Mouse (Mus musculus) testis, adult 2 months (tissue): Measurements from ENCODE around the gene B3galt4. TPM values are rescaled to one million over a fixed set of nuclear protein-coding genes. Genes with fewer than 3 reads are reported as not detected.

Source experiments
- H3K27ac ChIP-seq: fragments of 200-500 bp; 2 replicates; pipeline ENCODE4 v1.5.1; 2012; ENCODE audit warnings: low read depth, low read length; ENCODE audit not compliant: control insufficient read depth, insufficient read depth
- H3K27me3 ChIP-seq: fragments of 200-500 bp; 2 replicates; pipeline ENCODE4 v1.6.1; 2012; ENCODE audit warnings: mild to moderate bottlenecking, low read length, moderate library complexity; ENCODE audit not compliant: control insufficient read depth, insufficient read depth
- H3K36me3 ChIP-seq: fragments of 200-500 bp; 2 replicates; pipeline ENCODE4 v1.6.1; 2012; ENCODE audit warnings: mild to moderate bottlenecking, low read length; ENCODE audit not compliant: control insufficient read depth, insufficient read depth
- H3K4me1 ChIP-seq: fragments of 200-500 bp; 2 replicates; pipeline ENCODE4 v1.6.1; 2012; ENCODE audit warnings: low read length; ENCODE audit not compliant: control insufficient read depth, insufficient read depth
- H3K4me3 ChIP-seq: fragments of 200-500 bp; 2 replicates; pipeline ENCODE4 v1.5.1; 2012; ENCODE audit warnings: low read depth, mild to moderate bottlenecking, low read length, moderate library complexity, mixed read lengths; ENCODE audit not compliant: control insufficient read depth
- CTCF ChIP-seq: fragments of 200-500 bp; IDR thresholded peaks from 2 replicates; pipeline ENCODE4 v1.5.1; 2012; ENCODE audit warnings: low read depth, mild to moderate bottlenecking, inconsistent platforms, low read length, moderate library complexity; ENCODE audit not compliant: control insufficient read depth, insufficient read depth, insufficient replicate concordance
- POLR2A ChIP-seq: fragments of 200-500 bp; IDR thresholded peaks from 2 replicates; pipeline ENCODE4 v1.6.1; 2012; ENCODE audit warnings: low read depth, mild to moderate bottlenecking, inconsistent platforms, low read length, moderate library complexity; ENCODE audit not compliant: control insufficient read depth
- polyA plus RNA-seq: library from polyadenylated mRNA; depleted of rRNA; stranded (reverse); fragments of >200 nt; gene quantifications from 2 replicates; pipeline ENCODE4 v1.2.3, GENCODE M21; 2012

Gene B3galt4
- polyA plus RNA-seq, 1 experiment: 9.1 TPM

DNA sequence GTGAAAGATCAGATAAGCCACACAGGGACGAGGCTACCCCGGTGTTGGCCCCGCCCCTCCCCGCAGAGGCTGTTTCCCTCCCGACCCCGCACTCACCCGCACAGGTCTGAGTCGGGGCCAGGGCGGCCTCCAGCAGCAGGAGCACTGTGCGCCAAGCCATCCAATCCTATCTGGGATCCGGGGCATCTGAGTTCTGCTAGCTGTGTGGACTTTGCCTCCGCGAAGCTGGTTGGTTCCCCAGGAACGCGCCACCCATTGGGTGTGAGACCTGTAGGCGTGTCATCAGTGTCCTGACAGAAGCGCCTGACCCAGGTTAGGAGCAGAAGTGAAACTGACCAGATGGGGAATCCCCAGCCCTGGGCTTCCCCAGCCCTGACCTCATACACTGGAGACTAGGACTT, 27.3 kb upstream of the B3galt4 start:
- Histone ChIP-seq H3K27ac (no peak overlapping the region), H3K36me3 (no peaks in the 10 kb centered on the region), H3K27me3 (no peaks in the 10 kb centered on the region), H3K4me3 (peak overlapping the region; percentile 35; the same call in 1 of the 2 replicates), H3K4me1 (peaks cover 5% of the 10 kb centered on the region)
- TF ChIP-seq CTCF: no peak
- no peak for TF ChIP-seq POLR2A

DNA sequence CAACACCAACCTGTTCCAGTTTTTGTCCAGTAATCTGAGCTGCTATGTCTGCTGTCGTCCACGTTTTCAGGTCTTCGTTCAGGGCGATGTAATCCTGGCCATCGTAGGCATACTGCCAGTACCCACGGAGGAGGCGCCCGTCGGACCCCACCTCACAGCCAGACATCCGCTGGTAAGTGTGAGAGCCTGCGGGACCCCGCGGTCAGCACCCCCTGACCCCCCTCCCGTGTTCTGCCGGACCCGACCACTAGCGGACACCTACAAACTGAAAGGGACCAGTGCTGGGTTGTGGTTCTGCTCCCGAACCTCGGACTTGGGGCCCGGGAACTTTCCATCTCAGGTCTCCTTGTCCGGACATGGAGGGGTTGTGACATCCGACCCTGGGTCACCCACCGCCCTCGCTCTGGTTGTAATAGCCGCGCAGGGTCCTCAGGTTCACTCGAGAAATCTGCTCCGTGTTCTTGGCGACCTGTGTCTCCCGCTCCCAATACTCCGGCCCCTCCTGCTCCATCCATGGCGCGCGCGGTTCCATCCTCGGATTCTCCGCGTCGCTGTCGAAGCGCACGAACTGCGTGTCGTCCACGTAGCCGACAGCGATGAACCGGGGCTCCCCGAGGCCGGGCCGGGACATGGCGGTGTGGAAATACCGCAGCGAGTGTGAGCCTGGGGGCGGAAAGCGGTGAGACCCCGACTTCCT, 26.7 kb upstream of the B3galt4 start:
- peak overlapping the region; percentile 35 for H3K4me3 ChIP-seq
- H3K27me3 ChIP-seq: no peaks in the 10 kb centered on the region
- H3K27ac ChIP-seq: no peak overlapping the region
- no peaks in the 10 kb centered on the region for H3K36me3 ChIP-seq
- TF ChIP-seq CTCF (no peak), POLR2A (no peak)
- peaks cover 5% of the 10 kb centered on the region for H3K4me1 ChIP-seq

DNA sequence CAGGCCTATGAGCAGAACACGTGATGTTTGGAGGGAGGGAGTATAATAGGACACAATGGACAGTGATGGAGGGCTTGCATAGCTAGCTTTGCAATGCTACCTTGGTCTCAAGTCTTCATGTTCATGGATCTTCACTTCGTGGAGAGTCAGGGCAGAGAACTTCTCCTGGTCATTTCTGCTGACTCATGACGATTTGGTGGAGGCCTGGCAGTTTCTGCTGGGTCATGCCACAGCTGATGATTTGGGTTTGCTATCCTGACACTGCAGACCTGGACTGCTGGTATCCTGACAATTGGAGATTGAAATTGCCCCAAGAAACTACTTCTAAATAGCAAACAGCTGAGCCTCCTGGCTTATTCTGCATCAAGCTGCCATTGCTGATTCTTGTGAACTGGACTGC, 22.3 kb upstream of the B3galt4 start:
- Histone ChIP-seq H3K36me3 (no peaks in the 10 kb centered on the region), H3K4me3 (no peak overlapping the region), H3K4me1 (peaks cover 5% of the 10 kb centered on the region), H3K27ac (no peak overlapping the region), H3K27me3 (no peaks in the 10 kb centered on the region)
- TF ChIP-seq CTCF (no peak), POLR2A (no peak)

DNA sequence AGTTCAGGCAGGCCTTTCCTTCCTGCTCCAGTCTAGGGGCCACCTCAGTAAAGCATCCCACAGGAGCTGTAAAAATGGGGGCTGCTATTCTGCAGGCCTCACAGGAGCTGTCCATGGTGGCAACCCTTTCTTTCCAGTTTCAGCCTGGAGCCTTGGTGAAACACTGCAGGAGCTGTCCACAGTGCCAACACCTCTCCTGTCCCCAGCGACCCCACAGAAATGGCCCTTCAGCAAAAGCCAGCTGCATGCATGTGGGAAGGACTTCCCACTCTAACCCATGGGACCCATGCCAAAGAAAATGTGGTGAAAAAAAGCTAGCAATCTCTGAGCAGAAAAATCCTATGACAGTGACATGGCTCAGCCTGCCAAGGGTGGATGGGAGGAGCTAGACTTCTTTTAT, 21.4 kb upstream of the B3galt4 start:
- H3K36me3 ChIP-seq: no peaks in the 10 kb centered on the region
- H3K27me3 ChIP-seq: no peaks in the 10 kb centered on the region
- H3K27ac ChIP-seq: no peak overlapping the region
- TF ChIP-seq POLR2A (no peak), CTCF (no peak)
- H3K4me1 ChIP-seq: peaks cover 1% of the 10 kb centered on the region
- H3K4me3 ChIP-seq: no peak overlapping the region

DNA sequence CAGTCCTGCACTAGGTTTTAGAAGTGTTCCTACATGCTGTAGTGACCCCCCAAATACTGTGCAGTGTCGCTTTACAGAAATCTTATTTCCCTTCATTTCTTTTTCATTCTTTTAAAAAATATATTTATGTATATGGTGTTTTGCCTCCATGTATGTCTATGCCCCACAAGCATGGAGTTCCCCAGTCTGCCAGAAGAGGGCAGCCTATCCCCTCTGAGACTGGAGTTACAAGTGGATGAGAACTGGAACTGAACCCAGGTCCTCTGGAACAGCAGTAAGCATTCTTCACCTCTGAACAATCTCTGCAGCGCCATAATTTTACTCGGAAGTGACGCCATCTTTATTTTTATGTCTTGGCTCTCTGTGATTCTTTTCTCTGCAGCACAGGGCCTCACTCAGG, 18.1 kb upstream of the B3galt4 start:
- no peaks in the 10 kb centered on the region; the same call in none of the 2 replicates for H3K4me1 ChIP-seq
- H3K36me3 ChIP-seq: no peaks in the 10 kb centered on the region
- no peaks in the 10 kb centered on the region for H3K27me3 ChIP-seq
- TF ChIP-seq POLR2A: no peak
- peak; percentile 32; the same call in 1 of the 2 replicates for TF ChIP-seq CTCF
- no peak overlapping the region for H3K27ac ChIP-seq
- H3K4me3 ChIP-seq: no peak overlapping the region

DNA sequence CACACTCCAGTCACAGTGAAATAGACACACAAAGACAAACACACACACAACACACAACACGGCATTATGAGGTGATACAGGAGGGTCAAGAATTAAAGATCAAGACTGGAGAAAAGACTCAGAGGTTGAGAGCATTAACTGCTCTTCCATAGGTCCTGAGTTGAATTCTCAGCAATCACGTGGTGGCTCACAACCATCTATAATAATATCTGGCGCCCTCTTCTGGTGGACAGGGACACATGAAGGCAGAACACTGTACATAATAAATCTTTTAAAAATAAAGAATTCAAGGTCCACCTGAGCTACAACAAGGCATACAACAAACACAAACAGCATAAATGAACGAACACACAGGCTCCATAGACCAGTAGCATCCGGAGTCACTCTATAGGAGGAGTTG, 17.6 kb upstream of the B3galt4 start:
- TF ChIP-seq POLR2A: no peak
- no peak for TF ChIP-seq CTCF
- Histone ChIP-seq H3K4me3 (no peak overlapping the region), H3K27ac (no peak overlapping the region), H3K36me3 (no peaks in the 10 kb centered on the region), H3K4me1 (no peaks in the 10 kb centered on the region; the same call in none of the 2 replicates), H3K27me3 (no peaks in the 10 kb centered on the region)

DNA sequence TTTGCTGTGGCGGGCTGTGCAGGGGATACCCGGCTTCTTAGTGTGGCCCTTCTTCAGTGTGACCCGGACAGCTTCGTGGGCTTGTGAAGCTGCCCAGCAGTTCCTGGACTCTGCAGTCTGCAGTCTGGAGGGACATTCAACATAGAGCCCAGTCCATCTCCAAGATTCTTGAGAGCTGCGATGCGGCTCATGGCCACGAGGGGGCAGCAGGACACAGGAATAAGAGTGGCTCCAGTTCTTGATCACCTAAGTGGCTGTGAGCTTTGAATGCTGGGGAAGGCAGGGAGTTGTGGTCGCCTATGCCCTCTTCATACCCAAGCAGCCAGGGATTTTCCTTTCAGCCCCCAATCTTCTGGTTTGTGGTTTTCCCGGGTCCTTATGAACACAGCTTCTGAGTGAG, 17.2 kb upstream of the B3galt4 start:
- no peak for TF ChIP-seq POLR2A
- TF ChIP-seq CTCF: peak; percentile 93
- no peak overlapping the region for H3K4me3 ChIP-seq
- no peaks in the 10 kb centered on the region; the same call in none of the 2 replicates for H3K4me1 ChIP-seq
- no peaks in the 10 kb centered on the region for H3K36me3 ChIP-seq
- no peaks in the 10 kb centered on the region for H3K27me3 ChIP-seq
- no peak overlapping the region for H3K27ac ChIP-seq

DNA sequence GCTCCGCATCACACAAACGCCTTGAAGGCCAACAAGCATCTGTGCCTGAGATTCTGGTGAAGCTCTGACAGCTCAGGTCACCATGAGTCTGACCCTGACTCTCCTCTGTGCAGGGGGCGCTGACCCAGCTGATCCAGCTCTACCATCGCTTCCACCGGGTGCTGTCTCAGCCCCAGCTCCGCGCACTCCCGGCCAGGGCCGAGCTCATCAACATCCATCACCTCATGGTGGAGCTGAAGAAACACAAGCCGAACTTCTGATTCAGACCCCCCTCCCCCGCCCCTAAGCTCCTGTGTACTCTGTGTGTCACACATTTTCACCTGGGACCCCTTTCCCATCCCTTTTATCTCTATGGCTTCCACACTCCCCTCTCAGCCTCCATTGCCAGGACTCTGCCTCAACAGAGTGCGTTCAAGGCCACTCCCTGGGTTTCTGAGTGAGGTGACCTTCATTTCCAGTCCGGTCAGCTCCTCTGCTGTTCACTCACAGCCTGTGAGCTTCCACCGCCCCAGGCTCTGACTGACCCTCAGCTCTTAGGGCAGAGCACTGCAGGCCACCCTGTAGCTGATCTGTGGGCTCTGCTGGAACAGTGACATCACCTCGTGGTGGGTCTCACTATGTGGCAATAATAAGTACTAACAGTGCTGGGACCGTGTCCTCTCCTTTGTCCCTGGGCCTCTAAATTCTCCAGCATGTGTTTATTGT, 14.7 kb upstream of the B3galt4 start:
- Histone ChIP-seq H3K4me3 (no peak overlapping the region), H3K4me1 (no peaks in the 10 kb centered on the region; the same call in none of the 2 replicates), H3K27me3 (no peaks in the 10 kb centered on the region), H3K27ac (no peak overlapping the region), H3K36me3 (no peaks in the 10 kb centered on the region)
- TF ChIP-seq POLR2A (no peak), CTCF (no peak)
